Mouse (Mus musculus): ENCODE measurements around the gene Axin2. TPM values are rescaled to one million over a fixed set of nuclear protein-coding genes. Genes with fewer than 3 reads are reported as not detected.

Axin2 gene
- polyA plus RNA-seq, 1 experiment: not detected

GRCm38 (mm10) chr11:108917422-108918324 lies 2.5 kb upstream of the Axin2 start:
- no peak overlapping the region for H3K27ac ChIP-seq (ENCODE audit: insufficient read depth, low read depth, low read length)
- H3K4me3 ChIP-seq (ENCODE audit: insufficient read depth, low read length): no peak overlapping the region
- no peak for TF ChIP-seq POLR2A (IDR thresholded peaks at IDR 0.05; ENCODE audit: borderline replicate concordance, low read depth, low read length)
- TF ChIP-seq CTCF (IDR thresholded peaks at IDR 0.05; ENCODE audit: low read depth, low read length): no peak
- no peaks in the 10 kb centered on the region for H3K4me1 ChIP-seq (ENCODE audit: control insufficient read depth, insufficient read depth, low read length)

- H3K27ac ChIP-seq (ENCODE audit: insufficient read depth, low read depth, low read length): no peak overlapping the region
- peak overlapping the region; percentile 42 for H3K4me3 ChIP-seq (ENCODE audit: insufficient read depth, low read length)
- H3K4me1 ChIP-seq (ENCODE audit: control insufficient read depth, insufficient read depth, low read length): no peaks in the 10 kb centered on the region
- no peak for TF ChIP-seq CTCF (IDR thresholded peaks at IDR 0.05; ENCODE audit: low read depth, low read length)
- TF ChIP-seq POLR2A (IDR thresholded peaks at IDR 0.05; ENCODE audit: borderline replicate concordance, low read depth, low read length): no peak
Measured at GRCm38 (mm10) chr11:108920636-108921505, 722 bp downstream of the Axin2 start.

GRCm38 (mm10) chr11:108921506-108922455 lies 1.6 kb downstream of the Axin2 start:
- H3K27ac ChIP-seq (ENCODE audit: insufficient read depth, low read depth, low read length): no peak overlapping the region
- TF ChIP-seq CTCF (IDR thresholded peaks at IDR 0.05; ENCODE audit: low read depth, low read length) (no peak), POLR2A (IDR thresholded peaks at IDR 0.05; ENCODE audit: borderline replicate concordance, low read depth, low read length) (no peak)
- H3K4me3 ChIP-seq (ENCODE audit: insufficient read depth, low read length): peak overlapping the region; percentile 42
- no peaks in the 10 kb centered on the region for H3K4me1 ChIP-seq (ENCODE audit: control insufficient read depth, insufficient read depth, low read length)

- Histone ChIP-seq H3K27ac (ENCODE audit: insufficient read depth, low read depth, low read length) (no peak overlapping the region), H3K4me1 (ENCODE audit: control insufficient read depth, insufficient read depth, low read length) (no peaks in the 10 kb centered on the region), H3K4me3 (ENCODE audit: insufficient read depth, low read length) (no peak overlapping the region)
- TF ChIP-seq CTCF (IDR thresholded peaks at IDR 0.05; ENCODE audit: low read depth, low read length) (no peak), POLR2A (IDR thresholded peaks at IDR 0.05; ENCODE audit: borderline replicate concordance, low read depth, low read length) (no peak)
Measured at GRCm38 (mm10) chr11:108922511-108923187, 2.5 kb downstream of the Axin2 start.

GRCm38 (mm10) chr11:108923188-108923575 lies 3.0 kb downstream of the Axin2 start:
- H3K4me1 ChIP-seq (ENCODE audit: control insufficient read depth, insufficient read depth, low read length): no peaks in the 10 kb centered on the region
- TF ChIP-seq POLR2A (IDR thresholded peaks at IDR 0.05; ENCODE audit: borderline replicate concordance, low read depth, low read length) (no peak), CTCF (IDR thresholded peaks at IDR 0.05; ENCODE audit: low read depth, low read length) (no peak)
- no peak overlapping the region for H3K27ac ChIP-seq (ENCODE audit: insufficient read depth, low read depth, low read length)
- no peak overlapping the region for H3K4me3 ChIP-seq (ENCODE audit: insufficient read depth, low read length)

GRCm38 (mm10) chr11:108923781-108924180 lies 3.6 kb downstream of the Axin2 start:
- Histone ChIP-seq H3K4me1 (ENCODE audit: control insufficient read depth, insufficient read depth, low read length) (no peaks in the 10 kb centered on the region), H3K4me3 (ENCODE audit: insufficient read depth, low read length) (no peak overlapping the region), H3K27ac (ENCODE audit: insufficient read depth, low read depth, low read length) (no peak overlapping the region)
- TF ChIP-seq CTCF (IDR thresholded peaks at IDR 0.05; ENCODE audit: low read depth, low read length) (no peak), POLR2A (IDR thresholded peaks at IDR 0.05; ENCODE audit: borderline replicate concordance, low read depth, low read length) (no peak)

- TF ChIP-seq POLR2A (IDR thresholded peaks at IDR 0.05; ENCODE audit: borderline replicate concordance, low read depth, low read length): no peak
- TF ChIP-seq CTCF (IDR thresholded peaks at IDR 0.05; ENCODE audit: low read depth, low read length): no peak
- Histone ChIP-seq H3K4me3 (ENCODE audit: insufficient read depth, low read length) (no peak overlapping the region), H3K27ac (ENCODE audit: insufficient read depth, low read depth, low read length) (no peak overlapping the region), H3K4me1 (ENCODE audit: control insufficient read depth, insufficient read depth, low read length) (no peaks in the 10 kb centered on the region)
Measured at GRCm38 (mm10) chr11:108924346-108924745, 4.2 kb downstream of the Axin2 start.

- TF ChIP-seq CTCF (IDR thresholded peaks at IDR 0.05; ENCODE audit: low read depth, low read length) (peak; percentile 52), POLR2A (IDR thresholded peaks at IDR 0.05; ENCODE audit: borderline replicate concordance, low read depth, low read length) (no peak)
- Histone ChIP-seq H3K4me1 (ENCODE audit: control insufficient read depth, insufficient read depth, low read length) (no peaks in the 10 kb centered on the region), H3K4me3 (ENCODE audit: insufficient read depth, low read length) (no peak overlapping the region), H3K27ac (ENCODE audit: insufficient read depth, low read depth, low read length) (no peak overlapping the region)
Measured at GRCm38 (mm10) chr11:108925202-108925601, 5.1 kb downstream of the Axin2 start.
